Mouse (Mus musculus): ENCODE data around the gene March5. TPM values are rescaled to one million over a fixed set of nuclear protein-coding genes. Genes with fewer than 3 reads are reported as not detected.

March5 gene
- total RNA-seq, 2 experiments from 2014 or later, result 116 to 137 TPM

- no peak for DNase-seq (ENCODE audit: low spot score in 2 of 2)
These were observed 48.0 kb downstream of the March5 start for GRCm38 (mm10) chr19:37255321-37255720.

- DNase-seq (ENCODE audit: low spot score in 2 of 2), result no peak
These were observed 55.0 kb downstream of the March5 start for GRCm38 (mm10) chr19:37262389-37262788.

- DNase-seq (ENCODE audit: low spot score in 2 of 2), result no peak
These were observed 56.2 kb downstream of the March5 start for GRCm38 (mm10) chr19:37263566-37263942.

- peak; percentile 46 to 68 for DNase-seq (ENCODE audit: low spot score in 2 of 2)
These were observed 56.9 kb downstream of the March5 start for GRCm38 (mm10) chr19:37263943-37264897.

- DNase-seq (ENCODE audit: low spot score in 2 of 2), result peak; percentile 95 to 96
These were observed 58.2 kb downstream of the March5 start for GRCm38 (mm10) chr19:37265333-37266103.

GRCm38 (mm10) chr19:37269106-37269505 is 61.8 kb downstream of the March5 start:
- no peak for DNase-seq (ENCODE audit: low spot score in 2 of 2)

Other genes with a start within 250 kb of the March5 start
- gene Cpeb3, start 1.1 kb downstream of the March5 start, total RNA-seq (2021), result 10 to 100 TPM; 14.4 to 15.5 TPM
- gene Ide, start 130.3 kb downstream of the March5 start, total RNA-seq (2021), result 100 to 1,000 TPM in 1 of 2 experiments, 10 to 100 TPM in 1; 82.3 to 110 TPM
- under 1 TPM; 0.70 to 0.76 TPM for gene Kif11, start 168.9 kb downstream of the March5 start, total RNA-seq (2021)
- gene Hhex, start 227.3 kb downstream of the March5 start, total RNA-seq (2021), result 10 to 100 TPM; 36.9 to 43.4 TPM